Mouse (Mus musculus) embryo, embryonic 10.5 days (tissue): ENCODE measurements around the gene Gabbr2.

ENCODE experiments used
- DNase-seq: peaks from one replicate; pipeline ENCODE4 v3.0.0-alpha.2; 2015; ENCODE audit warnings: low spot score

The Gabbr2 gene

GRCm38 (mm10) chr4:46915934-46916333, 75.7 kb downstream of the Gabbr2 start:
- DNase-seq = no peak

DNA sequence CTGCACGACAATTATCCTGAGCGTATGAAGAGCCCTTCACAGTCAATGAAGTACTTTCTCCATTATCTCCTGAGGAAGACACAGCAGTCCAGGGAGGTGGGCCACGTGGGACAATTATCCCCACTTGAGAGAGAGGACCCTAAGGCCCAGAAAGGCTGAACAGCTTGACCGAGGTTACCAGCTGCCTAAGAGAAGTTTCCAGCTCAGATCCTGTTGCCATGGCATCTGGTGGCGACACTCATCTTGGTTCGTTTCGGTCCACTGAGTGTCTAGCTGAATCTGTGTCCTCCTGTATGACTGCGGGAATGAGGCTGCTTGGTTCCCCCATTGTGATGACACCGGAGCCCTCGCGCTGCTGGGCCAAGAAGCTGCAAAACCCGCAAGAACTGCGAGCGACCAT, 76.2 kb downstream of the Gabbr2 start:
- DNase-seq = no peak

DNA sequence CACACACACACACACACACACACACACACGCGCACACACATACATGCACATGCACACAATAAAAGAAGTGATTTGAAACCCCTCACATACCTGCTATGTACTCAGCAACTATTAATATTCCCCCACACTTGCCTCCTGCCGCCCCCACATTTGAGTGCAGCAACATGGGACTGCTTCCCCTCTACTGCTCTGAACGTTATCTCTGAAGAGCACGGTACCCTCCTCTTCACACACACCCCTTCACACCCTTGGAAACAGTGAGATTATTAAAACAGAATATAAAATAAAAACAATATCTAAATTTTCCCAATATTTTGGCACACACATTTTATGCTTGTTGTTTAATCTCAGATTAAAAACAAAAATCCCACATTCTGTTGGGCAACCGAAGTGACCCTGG, 77.1 kb downstream of the Gabbr2 start:
- DNase-seq = no peak

DNA sequence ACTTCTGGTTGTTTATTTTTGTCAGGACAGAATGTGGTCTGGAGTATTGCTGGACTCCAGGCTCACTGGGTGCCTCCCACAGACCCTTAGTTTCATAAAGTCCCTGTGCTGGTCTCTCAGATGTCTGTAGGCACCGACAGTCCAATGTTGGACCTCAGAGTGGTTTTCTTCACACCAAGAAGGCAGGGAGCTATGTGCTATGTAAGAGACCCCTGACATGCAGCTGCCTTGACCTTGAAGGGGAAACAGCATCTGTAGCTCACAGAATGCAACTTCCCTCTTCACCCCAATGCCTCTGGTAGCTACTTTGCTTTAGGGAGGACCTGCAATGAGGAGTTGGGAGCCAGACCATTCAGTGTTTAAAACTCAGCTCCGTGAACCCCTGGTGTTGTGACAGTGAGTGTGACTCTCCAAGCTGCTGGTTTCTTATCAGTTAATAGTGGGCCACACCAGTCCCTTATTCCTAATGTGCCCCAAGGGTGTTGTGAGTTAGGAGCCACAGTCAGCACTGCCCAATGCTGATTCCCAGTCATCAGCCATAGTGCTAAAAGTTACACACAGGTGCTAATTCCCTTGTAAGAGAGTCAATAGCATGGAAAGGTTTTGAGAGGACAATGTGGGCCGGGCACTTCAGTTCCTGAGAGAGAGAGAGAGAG, 85.5 kb downstream of the Gabbr2 start:
- DNase-seq = no peak

DNA sequence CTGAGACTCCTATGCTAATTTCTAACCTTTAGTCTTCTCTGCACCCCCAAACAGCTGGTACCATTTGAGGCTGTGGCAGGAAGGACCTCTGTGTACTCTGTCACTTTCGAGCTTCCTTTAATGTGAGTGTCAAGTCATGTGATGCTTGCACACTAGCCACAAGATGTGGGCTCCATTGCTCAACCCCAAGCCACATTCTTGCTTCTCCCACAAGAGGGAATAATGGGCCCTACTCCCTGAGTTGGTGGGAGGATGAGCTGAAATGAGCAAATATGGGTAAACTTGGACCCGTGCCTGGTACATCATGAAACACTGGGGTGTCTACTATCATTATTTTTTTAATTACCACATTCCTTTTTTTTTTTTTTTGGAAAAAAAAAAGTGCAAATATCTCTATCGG, 86.5 kb downstream of the Gabbr2 start:
- no peak for DNase-seq

- no peak for DNase-seq
Measured at GRCm38 (mm10) chr4:46904129-46904528, 87.5 kb downstream of the Gabbr2 start.

DNA sequence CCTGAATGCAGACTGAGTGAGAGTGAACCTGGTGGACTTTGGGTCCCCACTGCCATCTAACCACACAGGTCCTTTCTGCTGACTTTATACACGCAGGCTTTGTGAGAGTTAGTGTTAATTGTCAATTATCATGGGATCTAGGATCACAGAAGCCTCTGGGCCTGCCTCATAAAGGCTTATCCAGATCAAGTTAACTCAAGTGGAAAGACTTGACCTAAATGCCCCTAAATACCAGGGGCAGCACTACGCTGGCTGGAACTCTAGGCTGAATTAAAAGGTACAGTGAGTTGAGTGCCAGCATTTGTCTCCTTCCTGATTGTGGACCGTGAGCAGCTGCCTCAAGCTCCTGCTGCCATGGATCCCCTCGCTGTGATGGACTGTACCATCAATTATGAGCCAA, 93.1 kb downstream of the Gabbr2 start:
- DNase-seq = no peak

DNA sequence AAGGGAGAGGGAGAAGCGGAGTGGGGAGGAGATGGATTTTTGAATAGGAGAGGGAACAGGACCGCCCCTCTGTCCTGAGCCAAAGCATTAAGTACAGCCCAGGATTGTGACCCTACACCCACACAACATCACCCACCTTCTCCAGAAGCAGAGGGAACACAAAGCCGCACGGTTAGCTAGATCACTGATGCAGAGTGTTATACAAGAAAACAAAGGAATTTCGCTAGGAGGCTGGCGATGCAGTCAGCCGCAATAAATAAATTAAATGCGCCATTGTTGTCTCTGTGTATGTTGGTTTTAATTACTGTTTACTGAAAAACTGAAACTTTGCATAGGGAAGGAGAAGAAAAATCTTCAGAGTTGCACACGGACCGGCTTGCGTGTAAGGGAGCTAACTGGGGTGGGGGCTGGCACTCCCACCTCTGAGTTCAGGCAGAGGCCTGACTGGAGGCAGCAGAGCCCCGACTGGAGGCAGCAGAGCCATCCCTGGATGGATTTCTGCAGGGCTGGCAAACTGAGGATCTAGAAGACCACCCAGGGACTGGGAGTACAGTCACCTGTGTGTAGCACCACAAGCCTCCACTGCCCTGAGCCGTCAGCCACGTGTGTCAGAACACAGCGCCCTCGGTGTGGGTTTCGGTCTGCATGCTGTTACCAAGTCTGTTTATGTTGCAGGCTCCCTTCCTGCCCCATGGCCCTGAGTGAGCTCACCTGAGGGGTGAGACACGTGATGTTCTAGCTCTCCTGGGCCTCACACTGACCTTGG, 93.9 kb downstream of the Gabbr2 start:
- no peak for DNase-seq

DNA sequence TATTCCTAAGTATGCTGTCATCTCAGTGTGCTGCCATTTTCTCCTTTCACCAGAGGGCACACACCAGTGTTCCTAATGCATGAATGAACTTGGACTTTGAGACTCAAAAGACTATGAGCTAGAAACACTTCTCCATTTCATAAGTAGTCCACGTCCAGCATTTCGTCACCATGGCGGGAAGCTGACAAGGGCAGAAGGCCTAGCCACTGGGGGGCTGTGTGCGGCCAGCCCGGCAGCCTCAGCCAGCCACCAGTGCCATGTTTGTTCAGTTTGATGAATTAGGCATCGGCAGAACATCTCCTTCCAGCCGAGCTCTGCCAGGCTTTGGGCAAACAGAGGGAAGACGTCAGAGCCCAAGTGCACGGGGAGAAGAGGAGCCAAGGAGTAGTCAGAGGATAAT, 97.5 kb downstream of the Gabbr2 start:
- DNase-seq = no peak

GRCm38 (mm10) chr4:46889175-46889574, 102.5 kb downstream of the Gabbr2 start:
- DNase-seq = no peak

DNA sequence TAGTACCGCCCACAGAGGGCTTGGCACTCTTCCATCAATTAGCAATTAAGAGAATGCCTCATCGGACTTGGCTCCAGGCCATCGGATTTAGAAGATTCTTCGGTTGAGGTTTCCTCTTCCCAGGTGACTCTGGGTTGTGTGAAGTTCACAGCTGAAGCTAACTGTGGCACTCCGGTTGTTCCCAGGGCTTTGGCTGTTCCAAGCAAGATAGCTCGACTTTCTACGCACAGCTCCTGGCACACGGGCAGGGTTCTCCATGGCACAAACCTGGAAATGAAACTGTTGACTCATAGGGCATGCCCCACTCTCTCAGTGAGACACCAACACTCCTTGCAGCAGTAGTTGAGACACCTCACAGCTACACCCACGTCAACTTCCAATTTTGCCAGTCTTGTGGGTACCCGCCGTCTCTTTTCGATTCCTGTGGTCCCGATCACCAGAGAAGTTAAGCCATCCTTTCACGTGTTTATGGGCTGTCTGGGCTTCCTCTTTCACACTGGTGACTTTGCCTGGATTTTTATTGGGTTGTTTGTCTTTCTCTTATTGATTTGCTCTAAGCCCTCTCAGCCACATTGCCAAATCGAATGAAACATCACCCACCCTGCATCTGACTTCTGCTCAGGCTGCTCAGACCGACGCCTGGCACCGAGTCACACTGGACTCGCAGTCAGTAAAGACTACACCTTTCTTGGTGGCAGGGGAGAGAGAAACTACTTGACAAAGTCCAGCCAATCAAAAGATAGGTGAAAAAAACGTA, 105.9 kb downstream of the Gabbr2 start:
- DNase-seq = no peak

DNA sequence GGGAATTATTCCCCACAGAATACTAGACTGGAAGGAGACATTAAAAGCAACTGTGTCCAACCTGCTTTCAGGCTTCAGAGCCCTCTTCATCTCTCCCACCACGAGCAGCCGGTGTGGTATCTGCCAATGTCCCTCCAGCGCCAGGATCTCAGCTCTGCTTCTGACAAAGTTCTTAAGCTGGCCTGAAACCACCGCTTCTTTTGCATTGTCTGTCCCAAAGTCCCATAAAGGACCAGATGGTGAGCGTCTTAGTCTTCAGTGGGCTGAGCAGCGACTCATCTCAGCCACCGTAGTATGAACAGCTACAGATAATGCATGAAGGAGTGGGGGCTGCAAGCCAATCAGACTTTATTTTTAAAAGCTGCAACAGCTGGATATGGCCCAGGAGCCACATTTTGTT, 107.5 kb downstream of the Gabbr2 start:
- no peak for DNase-seq

DNA sequence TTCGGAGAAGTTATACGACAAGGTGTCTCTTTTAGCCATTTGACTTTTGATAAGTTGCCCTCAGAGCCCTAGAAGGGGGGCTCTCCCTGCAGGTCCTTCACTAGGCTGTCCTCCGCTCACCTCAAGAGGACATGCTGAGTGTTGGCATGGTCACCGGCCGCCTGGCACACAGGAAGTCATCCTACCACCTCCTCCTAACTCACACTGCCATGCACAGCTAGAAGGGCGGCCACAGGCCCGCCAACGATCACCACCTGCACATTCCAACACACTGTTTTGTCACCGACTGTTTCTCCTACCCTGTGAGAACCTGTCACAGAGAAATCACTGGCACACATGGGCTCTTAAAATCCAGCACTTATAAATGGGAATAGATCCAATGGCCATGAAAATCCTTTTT, 108.1 kb downstream of the Gabbr2 start:
- no peak for DNase-seq

GRCm38 (mm10) chr4:46883047-46883446, 108.6 kb downstream of the Gabbr2 start:
- peak; percentile 29 for DNase-seq

DNA sequence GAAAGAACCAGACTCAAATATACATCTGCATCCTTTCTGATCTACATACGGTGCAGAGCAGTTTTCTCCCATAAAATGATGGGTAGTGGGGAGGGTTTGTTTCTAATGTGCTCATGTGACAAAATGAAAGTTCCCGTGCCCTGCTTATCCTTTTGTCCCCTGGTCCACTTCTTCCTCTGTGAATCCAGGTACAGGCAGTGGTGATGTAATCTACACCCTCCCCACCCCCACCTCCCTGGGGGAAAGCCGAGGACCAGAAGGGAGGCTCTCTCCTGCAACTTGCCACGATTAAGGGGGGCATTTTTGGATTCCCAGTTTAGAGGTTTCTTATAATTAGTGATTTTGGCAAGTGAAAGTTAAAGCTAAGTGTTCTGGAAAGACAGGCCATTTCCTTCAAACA, 110.4 kb downstream of the Gabbr2 start:
- no peak for DNase-seq

GRCm38 (mm10) chr4:46879943-46880342, 111.7 kb downstream of the Gabbr2 start:
- no peak for DNase-seq

GRCm38 (mm10) chr4:46872750-46873149, 118.9 kb downstream of the Gabbr2 start:
- DNase-seq = no peak

DNA sequence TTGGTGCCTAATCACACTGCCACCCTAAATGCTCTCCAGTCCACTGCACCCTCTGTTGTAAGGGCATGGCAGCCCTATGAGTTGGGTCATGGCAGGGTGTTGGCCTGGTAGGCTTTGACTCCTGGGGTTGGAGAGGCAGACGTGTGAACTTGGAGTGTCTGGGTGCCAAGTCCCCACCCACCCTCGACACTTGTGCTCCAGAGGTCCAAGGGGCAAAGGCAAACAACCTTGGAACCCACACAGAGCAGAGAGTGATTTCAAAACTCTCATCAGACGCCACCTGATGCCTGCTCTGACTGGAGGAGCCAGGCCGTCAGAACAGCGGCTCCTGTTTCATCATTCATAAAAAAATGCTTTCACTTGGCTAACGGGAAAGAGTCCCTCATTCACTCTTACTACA, 121.5 kb downstream of the Gabbr2 start:
- no peak for DNase-seq

DNA sequence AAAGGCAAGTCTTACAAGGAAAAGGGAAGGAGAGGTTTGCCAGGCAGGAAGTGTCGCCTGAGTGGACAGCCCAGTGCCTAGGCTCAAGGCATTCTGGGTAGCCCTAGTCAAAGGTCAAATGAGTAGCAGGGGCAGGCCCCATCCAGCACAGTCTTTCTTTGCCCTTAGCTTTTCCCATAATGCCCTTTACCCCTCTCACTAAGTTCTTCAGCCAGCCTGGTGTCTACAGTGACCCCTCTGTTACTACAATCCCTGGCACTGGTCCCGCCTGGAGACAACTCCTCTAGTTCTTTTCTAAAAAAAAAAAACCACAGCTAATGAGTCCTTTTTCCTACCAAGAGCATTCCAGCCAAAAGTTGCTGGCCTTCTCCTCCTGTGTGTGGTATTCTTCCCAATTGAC, 122.3 kb downstream of the Gabbr2 start:
- DNase-seq = no peak

- DNase-seq = no peak
Measured at GRCm38 (mm10) chr4:46868921-46869320, 122.8 kb downstream of the Gabbr2 start.

GRCm38 (mm10) chr4:46868181-46868580, 123.5 kb downstream of the Gabbr2 start:
- no peak for DNase-seq

GRCm38 (mm10) chr4:46867779-46868178, 123.9 kb downstream of the Gabbr2 start:
- no peak for DNase-seq

DNA sequence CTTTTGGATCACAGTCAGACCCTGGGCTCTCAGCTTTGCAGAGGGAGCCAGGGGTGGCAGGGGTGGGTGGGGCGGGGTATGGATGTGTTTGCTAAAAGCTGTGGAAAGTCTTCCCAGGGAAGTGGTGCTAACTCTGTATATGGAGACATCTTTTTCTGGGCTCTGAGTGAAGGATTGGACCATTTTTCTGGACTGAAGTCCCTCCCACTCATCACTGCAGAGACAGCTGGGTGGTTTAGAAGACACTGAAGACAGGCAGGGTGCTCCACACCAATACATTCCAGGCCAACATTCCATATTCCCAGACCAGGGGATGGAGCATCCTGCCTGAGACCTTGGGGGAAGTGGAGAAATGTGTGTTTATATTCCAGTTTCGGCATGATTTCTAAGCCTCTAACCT, 125.6 kb downstream of the Gabbr2 start:
- no peak for DNase-seq
